Mouse (Mus musculus): Measurements from ENCODE around the gene Scaf4.

Scaf4 gene

GRCm38 (mm10) chr16:90283905-90284891 lies at the start of gene Scaf4:
Scaf4 (minus strand) TSS chr16:90284503.
- in situ Hi-C loops (cut with MboI), result no loop called here

DNA sequence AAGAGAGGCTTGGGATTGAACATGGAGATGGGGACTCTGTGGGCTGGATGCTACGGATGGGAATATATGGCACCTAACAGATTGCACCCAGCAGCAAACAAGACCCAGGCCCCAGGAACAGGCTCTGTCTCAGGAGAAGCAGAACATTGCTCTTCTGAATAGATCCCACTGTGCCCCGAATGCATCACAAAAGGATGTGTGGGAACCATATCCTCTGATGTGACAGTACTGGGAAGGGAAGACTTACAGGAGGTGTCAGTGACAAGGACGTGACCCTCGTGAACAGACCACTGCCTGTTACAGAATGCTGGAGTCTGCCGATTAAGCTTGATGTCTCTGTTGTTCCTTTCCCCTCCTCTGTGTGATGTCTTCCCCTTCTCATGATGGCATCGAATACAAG lies 48.2 kb upstream of the Scaf4 start:
- in situ Hi-C loops (cut with MboI), result no loop called here

- in situ Hi-C loops (cut with MboI), result no loop called here
Observed at GRCm38 (mm10) chr16:90330979-90331378, 46.7 kb upstream of the Scaf4 start.

- in situ Hi-C loops (cut with MboI), result no loop called here
Observed at GRCm38 (mm10) chr16:90329511-90329910, 45.2 kb upstream of the Scaf4 start.

- in situ Hi-C loops (cut with MboI), result no loop called here
Observed at GRCm38 (mm10) chr16:90322850-90323528, 38.7 kb upstream of the Scaf4 start.

- in situ Hi-C loops (cut with MboI), result no loop called here
Observed at GRCm38 (mm10) chr16:90319321-90319720, 35.0 kb upstream of the Scaf4 start.

DNA sequence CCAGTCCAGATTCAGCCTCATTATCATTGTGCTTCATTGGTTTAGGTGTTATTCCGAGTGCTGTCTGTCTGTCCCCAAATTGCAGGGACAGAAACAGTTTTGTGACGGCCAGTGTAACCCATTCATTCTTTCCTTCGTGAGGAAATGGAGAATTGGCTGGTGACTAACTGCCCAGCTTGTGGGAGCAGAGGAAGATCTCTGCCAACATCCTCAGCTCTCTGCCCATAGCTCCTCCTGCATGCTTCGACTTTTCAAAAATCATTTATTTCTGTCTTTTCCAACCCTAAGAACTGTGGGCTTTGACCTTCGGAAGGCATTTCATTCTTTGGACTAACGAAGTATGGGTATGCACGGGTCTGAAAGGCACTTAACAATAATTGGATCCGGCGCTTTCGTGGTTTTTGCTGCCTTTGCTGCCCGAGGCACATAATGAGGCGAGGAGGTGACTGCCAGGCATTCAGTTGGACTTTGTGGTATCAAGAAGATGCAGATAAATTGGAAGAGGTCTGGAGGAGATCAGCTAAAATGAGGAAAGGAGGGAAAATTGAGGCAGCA lies 34.1 kb upstream of the Scaf4 start:
- in situ Hi-C loops (cut with MboI), result no loop called here

- in situ Hi-C loops (cut with MboI), result no loop called here
Observed at GRCm38 (mm10) chr16:90317777-90318176, 33.5 kb upstream of the Scaf4 start.

GRCm38 (mm10) chr16:90315881-90316280 lies 31.6 kb upstream of the Scaf4 start:
- in situ Hi-C loops (cut with MboI), result no loop called here

- in situ Hi-C loops (cut with MboI), result no loop called here
Observed at GRCm38 (mm10) chr16:90312449-90313082, 28.3 kb upstream of the Scaf4 start.

GRCm38 (mm10) chr16:90310488-90311135 lies 26.3 kb upstream of the Scaf4 start:
- in situ Hi-C loops (cut with MboI), result no loop called here

DNA sequence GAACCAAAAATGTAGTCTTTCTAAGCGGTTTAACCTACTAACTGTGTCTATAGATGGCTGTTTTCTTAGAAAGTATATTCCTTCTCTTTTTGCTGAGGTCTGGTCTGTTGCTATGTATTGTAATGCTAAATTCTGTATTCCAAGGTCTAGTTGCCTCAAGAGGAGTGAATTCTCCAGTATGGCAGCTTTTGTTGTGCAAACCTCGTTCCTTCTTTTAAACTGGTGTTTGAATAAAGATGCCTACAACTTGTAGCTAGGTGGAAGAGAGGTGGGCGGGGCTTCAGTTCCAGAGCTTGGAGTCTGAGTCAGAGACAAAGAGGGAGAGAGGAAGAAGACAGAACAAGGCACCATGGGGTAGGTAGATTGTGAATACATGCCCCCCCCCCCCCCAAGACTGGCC lies 25.5 kb upstream of the Scaf4 start:
- in situ Hi-C loops (cut with MboI), result no loop called here

DNA sequence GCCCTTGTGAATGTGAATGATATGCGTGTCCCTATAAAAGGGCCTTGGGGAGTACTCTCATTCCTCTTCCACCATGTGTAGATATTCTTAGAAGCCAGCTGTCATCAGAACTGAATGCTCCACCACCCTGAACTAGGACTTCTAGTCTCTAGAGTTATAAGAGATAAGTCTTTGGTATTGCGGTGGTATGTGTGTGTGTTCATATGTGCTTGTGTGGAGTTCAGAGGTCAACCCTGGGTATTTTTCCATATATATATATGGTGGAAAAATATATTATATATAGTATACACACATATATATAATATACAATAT lies 19.6 kb upstream of the Scaf4 start:
- in situ Hi-C loops (cut with MboI), result no loop called here

GRCm38 (mm10) chr16:90303286-90303987 lies 19.1 kb upstream of the Scaf4 start:
- in situ Hi-C loops (cut with MboI), result no loop called here

- in situ Hi-C loops (cut with MboI), result no loop called here
Observed at GRCm38 (mm10) chr16:90301706-90302105, 17.4 kb upstream of the Scaf4 start.

GRCm38 (mm10) chr16:90300896-90301295 lies 16.6 kb upstream of the Scaf4 start:
- in situ Hi-C loops (cut with MboI), result no loop called here

DNA sequence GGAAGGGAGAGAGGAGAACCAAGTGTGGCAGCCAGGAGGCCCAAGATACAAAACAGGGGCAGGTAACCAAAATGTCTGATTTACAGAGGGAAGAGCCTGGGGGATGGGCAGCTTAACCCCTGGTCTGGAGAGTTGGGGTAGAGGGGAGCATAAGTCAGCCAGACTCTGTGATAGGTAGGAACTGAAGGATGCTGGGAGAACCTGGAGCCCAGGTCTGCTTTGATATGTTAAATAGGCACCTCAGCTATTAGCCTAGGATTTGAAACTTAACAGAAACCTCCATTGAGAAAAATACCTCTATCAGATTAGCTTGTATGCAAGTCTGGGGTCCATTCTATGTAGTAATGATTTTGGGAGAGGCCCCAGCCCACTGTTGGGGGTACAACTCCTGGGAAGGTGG lies 15.3 kb upstream of the Scaf4 start:
- in situ Hi-C loops (cut with MboI), result no loop called here

DNA sequence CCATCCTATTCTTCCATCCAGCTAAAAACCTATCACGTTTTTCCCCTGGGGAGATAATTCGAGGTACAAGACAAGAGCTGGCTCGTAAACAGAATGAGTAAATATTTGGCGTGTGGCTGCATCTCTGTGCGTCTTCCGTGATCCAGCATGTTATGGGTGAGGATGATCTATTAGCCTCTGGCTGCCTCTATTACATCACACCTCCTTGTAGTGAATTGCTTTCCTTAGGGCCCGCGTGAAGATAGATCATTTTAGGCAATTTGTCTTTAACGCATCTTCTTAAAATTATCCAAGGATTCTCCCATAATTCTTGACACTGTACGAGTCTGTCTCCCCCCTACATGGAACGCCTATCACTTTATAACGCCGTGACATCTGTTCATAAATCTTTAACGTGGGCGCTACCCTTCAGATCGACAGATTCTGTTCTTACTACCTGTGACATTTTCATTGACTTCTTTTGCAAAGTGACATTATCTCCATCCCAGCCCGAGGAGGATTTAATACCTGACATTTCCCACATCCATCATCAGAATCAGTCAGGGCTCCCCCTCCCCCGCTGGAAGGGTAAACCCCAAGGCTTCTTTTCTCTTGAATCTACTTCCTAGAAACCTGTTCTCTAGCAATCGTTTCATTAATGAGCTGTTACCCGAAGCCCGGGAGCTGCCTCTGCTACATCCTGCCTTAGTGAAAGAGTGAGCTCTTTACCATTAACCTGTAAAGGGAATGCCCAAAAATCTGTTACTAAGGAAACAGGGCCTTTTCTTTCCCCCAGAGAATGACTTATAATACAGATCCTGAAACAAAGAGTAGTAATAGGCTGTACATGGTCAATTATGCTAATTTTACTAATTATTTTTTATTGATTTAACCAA lies 14.4 kb upstream of the Scaf4 start:
- in situ Hi-C loops (cut with MboI), result no loop called here

GRCm38 (mm10) chr16:90297479-90298425 lies 13.4 kb upstream of the Scaf4 start:
- in situ Hi-C loops (cut with MboI), result no loop called here
